Mouse (Mus musculus) right cerebral cortex, postnatal 4 days (tissue): ENCODE measurements at regions not wholly inside any gene's neighbourhood (a gene's known extent, or its start where the extent isn't known, plus 50 kb on each side); places are given as distances from the start of the nearest gene placed in this dataset.
A peak's percentile ranks its signal among the peaks of the same experiment; 100 is the strongest.

ENCODE experiments used
- DNase-seq: peaks from one replicate; pipeline ENCODE4 v3.0.0-alpha.2; 2022

DNA sequence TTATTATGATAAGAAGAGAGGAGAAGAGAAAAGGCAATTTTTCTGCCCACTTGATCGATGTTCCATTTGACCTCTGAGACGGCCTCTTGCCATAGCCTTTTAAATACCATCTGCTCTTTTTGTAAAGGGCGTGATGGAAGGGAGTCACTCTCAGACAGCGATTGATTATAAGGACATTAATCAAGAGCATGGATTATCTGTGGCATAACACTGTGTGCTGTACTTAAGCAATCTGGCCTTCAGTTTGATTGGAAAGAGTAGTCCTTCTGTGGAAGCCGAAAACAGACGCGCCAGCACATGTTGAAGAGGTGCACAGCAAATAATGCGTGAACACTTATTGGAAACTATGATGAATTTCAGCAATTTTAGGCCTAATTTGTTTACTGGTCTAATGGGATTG lies 685.4 kb upstream of the Robo1 start:
- no peak for DNase-seq

DNA sequence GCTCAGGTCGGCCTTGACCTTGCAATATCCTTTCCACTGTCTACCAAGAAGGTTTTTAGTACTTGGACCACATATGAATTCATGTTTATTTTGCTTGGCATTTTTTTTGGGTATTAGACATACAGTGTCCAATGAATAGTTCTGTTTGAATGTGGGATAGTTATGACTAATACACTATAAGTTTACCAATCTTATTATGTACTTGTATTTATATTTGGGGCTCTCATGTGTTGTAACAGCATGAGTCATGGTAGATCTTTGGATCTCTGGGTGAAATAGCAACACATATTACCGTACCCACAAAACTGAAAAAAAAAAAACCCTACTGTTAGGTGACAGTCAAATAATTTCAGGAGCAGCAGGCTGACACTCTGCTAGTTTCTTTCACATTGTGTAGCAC lies 667.7 kb upstream of the Robo1 start:
- DNase-seq, result no peak

DNA sequence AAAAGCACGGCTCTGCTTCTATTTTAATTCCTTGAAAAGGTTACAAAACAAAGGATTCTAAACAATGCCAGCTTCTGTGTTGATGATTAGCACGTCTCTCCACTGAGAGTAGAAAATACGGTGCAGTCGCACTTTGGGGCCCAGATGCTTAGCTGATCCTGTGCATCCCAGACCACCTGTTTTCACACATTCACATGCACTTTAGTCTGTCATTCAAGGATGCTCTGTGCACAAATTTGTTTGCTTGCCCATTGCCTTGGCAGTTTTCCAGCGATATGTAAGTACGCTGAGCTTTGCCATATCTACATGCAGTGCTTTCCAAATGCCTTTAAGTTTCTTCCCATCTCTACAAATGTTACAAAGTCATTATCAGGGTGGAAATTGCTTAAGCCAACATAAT lies 664.9 kb upstream of the Robo1 start:
- DNase-seq, result peak; percentile 2

DNA sequence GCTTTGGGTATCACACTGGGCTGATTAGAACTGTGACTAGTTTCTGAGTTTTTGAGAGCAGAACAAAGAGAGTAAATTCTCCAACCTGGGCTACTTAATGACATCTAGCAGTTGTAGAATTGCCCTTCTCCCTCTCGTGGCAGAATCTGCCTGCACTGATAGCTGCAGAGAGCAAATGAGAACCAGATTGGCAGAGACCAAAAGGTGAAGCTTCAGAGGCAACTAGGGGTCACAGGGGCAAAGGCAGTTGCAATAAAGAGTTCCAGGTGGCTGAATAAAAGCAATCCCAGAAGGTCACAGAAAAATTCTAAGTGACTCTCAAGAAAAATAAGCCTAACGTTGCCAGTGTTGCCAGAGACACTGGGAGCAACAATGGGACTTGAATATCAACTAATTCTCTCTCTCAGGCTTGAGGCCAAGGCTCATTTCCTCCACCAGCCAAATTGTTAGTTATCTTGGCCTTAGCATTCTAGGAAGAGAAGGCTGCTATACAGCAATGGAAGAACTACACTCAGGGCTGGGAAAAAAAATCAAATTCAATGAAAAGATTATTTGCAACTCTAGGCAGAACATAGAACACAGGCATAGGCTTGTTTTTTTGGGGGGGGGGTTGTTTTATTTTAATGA lies 629.9 kb upstream of the Robo1 start:
- DNase-seq, result no peak

DNA sequence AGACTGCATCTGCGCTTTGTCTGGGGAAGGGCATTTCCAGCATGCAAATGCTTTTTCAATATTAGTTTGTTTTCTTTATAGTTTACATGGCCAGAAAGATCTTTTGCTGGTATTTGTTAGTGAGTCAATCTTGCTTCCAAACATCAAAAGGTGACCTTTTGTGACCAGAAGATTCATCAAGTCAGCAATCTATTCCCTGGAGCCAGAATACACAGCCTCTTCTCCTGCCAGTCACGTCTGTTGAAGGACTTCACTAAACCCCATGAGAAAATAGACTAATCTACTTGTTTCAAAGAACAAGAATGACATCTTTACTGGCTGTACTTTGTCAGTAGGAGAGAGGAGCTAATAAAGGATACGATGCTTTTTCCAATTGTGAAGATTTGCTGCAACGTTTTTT lies 614.6 kb upstream of the Robo1 start:
- DNase-seq, result no peak

DNA sequence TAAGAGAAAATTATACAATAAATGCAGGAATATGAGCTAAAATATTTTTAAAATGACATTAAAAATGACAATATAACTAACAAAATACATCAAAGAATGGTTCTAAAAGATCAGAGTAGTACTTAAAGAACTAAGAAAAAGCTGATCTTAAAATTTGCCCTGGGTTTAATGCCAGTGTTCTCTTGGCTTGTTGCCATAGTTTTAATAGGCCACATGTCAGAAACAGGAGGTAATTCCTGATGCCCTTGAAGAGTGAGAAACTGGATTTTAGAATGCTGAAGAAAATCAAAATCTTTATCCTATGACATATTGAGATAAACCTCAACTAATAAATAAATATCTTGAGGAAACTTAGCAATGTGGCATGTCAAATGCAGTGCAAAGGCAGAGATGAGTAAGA lies 602.3 kb upstream of the Robo1 start:
- no peak for DNase-seq

DNA sequence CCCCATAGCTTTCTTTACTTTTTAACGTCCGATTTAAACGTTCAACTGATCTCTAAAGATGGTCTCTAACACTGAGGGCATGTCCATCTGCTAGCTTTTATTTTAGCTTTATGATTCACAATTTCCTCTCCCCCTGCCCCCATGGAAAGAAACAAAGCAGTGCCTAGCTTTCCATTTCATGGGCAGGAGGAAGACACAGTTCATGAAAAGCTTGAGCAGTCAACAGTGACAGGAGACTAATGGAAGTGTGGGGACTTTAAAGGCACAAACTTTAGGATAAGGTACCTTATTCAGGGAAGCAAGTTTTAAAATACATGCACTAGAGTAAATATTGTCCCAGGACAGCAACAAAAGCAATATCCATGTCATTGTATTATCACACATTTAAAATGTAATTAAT lies 598.4 kb upstream of the Robo1 start:
- DNase-seq, result no peak

DNA sequence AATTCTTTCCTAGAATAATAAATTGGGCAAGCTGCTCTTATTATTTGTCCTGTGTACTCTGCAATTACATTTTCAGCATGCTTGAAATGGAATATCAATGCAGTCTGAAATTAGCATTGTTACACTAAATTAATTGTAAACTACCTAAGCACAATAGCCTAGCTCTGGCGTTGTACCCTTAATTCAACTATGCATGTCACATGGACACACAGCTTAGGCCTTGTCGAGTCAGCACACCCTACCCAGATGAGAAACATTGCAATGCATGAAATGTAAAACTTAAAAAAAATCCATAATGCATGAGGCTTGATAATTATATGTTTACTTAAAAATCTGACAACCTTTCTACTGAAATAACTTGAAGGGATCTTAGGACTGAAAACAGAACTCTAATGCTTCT lies 596.2 kb upstream of the Robo1 start:
- DNase-seq, result no peak

DNA sequence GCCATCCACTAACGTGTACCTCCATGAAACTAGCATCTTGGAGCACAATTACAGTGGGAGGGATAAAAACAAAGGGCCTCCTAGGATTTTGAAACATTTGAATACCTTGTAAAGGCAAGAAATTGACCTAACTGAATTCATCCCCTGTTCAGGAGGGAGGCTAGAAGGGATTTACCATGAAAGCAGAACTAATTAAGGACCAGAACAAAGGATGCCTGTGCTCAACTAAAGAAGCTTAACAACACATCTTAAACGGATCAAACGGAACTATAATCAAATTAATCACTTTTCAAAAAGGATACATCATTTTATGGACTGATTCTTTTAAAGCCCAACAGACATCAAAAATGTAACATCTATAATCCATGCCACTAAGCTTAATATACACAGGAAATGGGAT lies 590.9 kb upstream of the Robo1 start:
- no peak for DNase-seq

DNA sequence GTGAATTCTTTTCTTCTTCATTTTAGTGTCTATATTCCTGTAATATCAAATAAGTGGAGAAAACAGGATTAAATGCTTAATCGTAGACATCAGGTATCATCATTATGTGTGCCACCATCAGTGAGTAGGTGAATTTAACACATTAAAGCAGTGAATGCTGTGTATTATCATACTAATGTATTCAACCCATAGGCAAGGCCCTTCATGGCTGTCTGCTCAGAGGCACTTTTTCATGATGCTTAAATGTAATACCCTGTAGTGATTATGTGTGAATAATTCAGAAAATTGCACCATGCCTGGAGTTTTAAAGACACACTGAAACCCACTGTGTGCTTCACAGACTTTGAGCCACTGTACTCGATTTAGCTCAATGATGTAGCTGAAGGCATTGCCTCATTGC lies 583.2 kb upstream of the Robo1 start:
- no peak for DNase-seq

DNA sequence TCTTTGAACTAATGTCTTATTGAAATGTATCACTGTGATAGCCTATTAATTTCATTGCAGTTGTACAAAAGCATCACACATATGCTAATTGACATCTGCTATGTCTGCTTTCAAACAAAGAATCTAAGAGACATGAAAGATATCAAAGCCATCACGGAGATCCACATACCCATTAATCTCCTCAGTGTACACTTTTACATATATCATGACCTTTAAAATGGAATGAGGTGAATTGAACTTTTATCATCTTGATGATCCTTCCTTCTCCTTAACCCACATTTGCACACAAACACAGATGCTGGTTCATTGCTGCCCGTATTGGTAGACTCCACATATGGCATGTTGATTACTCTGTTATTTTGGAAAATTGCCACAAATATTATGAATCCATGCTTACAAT lies 570.2 kb upstream of the Robo1 start:
- no peak for DNase-seq

DNA sequence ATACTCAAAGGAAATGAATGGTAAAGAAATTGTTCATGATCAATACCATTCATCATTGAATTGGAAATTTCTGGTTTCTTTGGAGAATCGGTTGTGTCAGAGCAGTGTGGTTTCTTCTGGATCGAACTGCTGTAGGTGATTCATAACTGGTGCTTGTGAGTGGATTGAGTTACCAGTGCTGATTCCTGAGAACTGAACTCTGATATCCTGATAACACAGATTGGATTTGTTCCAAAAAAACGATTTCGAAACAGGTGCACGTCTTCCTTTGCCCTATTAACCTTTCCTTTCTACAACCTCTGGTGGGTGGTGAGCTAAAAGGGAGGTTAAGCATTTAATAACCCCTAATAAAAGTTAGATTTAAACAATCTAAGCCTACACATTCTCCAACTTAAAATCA lies 569.0 kb upstream of the Robo1 start:
- no peak for DNase-seq

DNA sequence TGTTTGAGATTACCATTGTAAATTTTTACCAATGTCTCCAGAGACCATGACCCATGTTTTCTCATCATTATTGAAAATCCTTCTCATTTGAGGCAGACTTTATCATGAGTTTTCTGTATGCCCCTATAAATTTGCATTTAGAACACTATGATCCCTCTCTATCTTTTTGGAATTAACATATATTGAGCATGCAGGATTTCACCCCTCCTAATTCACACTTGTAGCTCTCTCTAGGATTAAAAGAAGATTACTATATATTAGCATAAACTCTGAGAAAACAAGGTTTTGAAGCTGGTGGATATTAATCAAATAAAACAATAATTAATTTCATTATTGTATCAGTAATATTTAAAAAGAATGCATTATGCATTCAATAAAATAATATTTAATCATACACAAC lies 527.2 kb upstream of the Robo1 start:
- no peak for DNase-seq

DNA sequence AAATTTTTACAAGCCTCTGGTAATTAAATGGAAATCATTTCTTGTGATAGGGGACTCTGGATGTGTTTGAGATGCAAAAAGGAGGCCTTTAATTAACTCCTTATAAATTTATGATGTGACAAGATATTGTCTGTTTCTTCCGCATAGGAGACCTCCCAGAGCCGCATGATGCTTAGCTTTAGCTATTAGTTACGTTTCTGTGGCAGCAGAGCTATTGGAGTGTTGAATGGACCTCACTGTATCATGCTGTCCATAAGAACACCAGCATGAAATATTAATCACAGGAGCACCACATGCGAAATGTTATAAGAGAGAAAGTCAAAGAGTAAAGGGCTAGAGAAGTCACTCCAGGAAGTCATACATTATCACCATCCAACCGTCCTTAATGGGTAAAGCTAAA lies 495.3 kb upstream of the Robo1 start:
- no peak for DNase-seq

DNA sequence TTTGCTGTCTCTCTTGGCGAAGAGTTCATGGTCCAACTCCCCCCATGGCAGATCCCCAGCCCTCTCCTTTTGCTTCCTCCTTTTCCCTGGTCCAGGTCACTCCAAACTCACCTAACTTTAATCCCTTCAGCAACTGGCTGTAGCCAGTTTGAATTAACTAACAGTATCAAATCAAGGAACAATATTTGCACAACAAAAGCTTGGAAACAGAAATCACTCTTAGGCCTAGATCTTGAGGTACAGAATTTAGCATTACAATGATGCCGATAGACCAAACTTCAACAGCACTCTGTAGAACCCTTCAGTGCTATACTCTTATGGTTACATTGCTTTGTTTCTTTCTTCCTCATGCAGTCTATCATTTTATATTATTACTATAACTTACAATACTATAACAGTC lies 472.8 kb upstream of the Robo1 start:
- DNase-seq, result no peak

DNA sequence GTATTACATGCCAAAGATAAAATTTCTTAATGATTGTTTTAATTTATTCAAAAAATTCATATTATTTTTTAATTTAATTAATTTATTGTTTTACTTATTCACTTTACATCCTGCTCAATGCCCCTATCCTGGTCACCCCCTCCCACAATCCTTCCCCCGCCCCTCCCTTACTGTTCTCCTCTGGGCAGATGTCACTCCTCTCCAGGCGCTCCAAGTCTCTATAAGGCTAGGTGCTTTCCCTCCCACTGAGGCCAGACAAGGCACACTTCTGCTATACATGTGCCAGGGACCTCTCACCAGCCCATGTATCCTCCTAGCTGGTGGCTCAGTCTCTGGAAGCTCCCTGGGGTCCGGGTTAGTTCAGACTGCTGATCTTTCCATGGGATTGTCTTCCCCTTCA lies 458.0 kb upstream of the Robo1 start:
- no peak for DNase-seq

DNA sequence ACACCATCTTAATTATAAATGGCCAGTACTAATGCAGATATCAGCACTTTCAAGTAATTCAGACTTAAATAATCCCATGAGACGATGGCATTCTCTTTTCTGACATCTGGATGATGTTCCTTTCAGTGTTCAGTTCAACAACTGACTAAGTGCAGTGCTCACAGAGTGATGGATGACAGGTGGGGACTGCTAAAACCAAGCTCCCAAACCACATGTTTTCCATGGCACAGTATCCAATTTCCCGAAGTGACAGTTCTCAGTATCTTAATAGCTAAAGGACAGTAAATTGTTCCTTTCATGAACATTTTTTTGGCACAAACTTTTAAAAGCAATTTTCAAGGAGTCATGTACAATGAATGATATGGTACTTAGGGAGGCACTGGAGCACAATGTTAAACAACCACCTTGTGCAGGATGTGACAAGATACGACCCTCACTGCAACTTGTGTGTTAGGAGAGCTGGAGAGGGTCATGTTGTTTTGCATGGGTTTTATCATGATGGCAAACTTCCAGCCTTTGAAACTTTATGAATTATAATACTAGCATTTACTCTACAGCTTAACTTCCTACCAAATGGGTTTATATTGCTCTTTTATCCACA lies 456.4 kb upstream of the Robo1 start:
- no peak for DNase-seq

DNA sequence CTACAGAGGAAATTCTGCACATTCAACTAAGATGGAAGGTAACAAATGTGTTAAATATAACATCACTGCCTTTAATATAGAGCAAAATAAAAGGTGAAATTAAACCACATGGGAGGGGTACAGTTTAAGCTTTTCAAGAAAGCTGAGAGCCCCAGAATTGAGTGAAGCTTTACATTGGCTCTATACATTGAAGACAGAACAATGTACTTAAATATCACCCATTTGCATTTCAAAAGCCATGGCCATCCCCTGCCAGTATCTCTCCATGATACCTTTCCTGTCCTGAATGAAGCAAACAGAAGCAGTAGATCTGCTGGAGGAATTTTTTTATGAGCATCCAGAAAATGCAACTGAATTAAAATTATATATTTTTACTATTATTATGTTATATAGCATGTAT lies 450.2 kb upstream of the Robo1 start:
- no peak for DNase-seq

DNA sequence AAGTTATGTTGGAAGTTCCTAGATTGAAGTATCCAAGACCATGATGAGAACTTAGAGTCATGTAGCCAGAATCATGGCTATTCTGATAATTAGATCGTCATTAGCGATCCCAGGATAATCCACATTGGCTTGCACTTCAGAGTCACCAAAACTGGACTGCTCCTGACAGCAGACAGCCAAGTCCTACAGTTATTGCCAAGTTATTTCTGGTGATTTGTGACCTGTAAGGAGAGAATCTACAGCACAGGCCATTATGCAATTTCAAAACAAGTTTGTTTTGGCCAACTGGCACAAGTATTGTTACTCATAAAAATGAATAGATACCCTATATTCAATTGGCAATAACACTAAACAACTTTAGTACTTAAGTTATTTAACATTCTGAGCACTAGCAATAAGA lies 447.9 kb upstream of the Robo1 start:
- DNase-seq, result no peak

DNA sequence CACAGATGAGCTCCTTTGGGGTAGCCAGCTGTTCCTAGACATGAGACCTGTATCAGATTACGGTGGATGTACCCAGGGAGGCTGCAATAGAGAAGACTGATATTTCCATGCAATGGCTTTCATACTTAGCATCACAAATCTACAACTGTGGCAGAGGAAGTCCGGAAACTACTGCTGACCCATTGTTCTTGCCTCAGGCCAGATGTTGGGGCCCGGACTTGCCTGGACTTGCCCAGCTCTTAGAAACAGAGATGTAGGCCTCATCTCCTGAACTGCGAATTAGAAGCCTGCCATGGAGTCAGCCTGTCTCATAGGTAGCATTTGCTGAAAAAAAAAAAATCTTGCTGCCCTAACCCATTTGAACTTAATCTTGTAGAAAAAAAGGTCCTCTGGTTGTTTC lies 422.4 kb upstream of the Robo1 start:
- no peak for DNase-seq

DNA sequence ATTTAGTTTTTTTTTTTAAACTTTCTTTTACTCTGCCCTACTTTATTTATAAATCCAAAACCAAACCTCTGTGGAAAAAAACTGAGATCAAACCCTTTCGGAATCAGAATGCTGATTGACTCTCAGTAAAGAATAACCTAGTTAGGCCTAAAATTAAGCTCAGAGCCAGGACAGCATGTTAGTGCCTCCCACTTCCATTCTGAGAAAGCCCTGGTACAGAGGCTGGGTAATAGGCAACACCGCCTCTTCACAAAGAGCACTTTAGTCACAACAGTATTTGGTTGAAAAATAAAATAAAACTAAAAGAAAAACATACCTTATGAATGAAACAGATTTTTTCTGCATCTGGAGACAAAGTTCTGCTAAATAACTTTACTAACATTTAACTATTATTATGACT lies 418.4 kb upstream of the Robo1 start:
- DNase-seq, result no peak

DNA sequence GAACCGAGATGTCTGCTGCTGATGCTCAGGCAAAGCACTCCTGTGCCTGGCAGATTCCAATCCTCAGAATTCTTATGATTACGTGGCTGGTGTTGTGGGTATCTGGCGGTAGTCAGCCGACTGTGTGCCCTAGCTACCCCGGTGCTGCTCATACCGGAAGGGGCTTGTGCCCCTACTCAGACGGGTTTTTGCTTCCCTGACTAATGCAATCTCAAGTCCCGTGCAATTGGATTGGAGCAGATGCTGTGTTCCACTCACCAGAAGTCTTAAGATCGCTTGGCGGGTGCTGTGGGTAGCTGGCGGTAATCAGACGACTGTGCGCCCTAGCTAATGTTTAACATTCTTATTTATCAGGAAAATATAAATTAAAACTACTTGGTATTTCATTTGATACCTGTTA lies 385.0 kb upstream of the Robo1 start:
- no peak for DNase-seq

DNA sequence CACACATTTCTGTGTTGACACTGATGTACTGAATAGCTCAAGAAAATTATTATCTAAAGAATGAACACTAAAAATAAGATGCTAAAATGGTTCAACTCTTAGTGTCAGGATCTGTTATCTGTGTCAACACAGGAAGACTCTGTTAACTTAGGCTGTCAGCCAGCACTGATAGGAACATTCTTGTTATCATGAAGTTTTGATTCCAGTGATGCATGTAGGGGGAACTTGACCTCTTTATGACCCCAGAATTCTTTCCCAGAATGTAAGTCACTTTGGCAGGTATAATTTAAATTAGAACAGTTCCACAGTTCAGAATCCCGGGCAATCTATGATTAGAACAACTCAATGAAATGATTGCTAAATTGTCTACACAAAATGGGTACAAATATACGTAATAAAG lies 363.9 kb upstream of the Robo1 start:
- DNase-seq, result no peak

DNA sequence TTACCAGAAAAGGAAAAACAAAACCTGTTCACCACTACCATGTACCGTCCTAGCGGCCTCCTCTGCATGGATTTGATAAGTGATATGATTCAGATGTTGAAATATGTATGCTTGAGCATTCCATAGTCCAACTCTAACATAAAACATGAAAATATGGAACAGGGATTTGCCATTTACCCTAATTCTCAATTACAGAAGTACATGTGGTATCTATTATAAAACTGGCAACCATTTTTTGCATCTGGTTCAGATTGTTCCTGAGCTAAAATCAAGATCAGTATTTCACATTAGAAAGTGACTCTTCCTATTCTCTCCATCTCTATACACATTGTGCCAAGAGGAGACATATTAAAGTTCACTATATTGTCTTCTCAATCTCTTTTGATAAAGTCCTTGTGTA lies 363.3 kb upstream of the Robo1 start:
- no peak for DNase-seq

DNA sequence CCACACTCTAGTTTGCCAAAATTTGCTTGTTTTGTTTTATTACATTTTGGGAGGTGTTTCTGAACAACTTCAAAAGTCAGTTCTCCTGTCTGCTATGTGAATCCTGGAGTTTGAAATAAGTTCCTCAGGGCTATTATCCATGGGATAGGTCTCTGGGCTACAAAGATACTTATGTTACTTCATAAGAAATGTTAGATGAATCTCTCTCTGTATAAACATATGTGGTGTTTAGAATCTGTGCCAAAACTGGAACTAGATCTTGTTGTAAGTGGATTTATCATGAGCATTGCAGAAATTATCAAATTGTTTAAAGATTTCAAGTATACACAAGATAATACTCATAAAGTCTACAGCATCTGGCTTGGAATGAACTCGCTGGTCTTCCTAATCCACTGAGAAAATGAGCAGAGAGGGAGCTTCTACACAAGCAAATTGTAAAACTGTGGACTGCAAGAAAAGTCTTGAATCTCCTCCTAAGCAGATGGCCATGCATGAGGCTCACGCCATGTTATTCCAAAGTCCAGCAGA lies 355.2 kb upstream of the Robo1 start:
- no peak for DNase-seq
